Mouse (Mus musculus): ENCODE measurements at regions not wholly inside any gene's neighbourhood (a gene's known extent, or its start where the extent isn't known, plus 50 kb on each side); places are given as distances from the start of the nearest gene placed in this dataset.

GRCm38 (mm10) chr3:9373896-9374295 is 236.0 kb downstream of the Zfp704 start:
- Histone ChIP-seq H3K4me1 (ENCODE audit: control insufficient read depth, insufficient read depth, low read length) (no peaks in the 10 kb centered on the region), H3K27ac (ENCODE audit: control insufficient read depth, insufficient read depth, low read depth, low read length, poor library complexity) (no peak overlapping the region), H3K4me3 (replicated peaks; ENCODE audit: control insufficient read depth, low read depth, low read length) (no peak overlapping the region)
- WGBS = 67% methylated on average over 1 of the region's 1 CpGs
- TF ChIP-seq POLR2A (IDR thresholded peaks at IDR 0.05; ENCODE audit: borderline replicate concordance, control insufficient read depth, low read depth, low read length) (no peak), CTCF (IDR thresholded peaks at IDR 0.05; ENCODE audit: control insufficient read depth, insufficient read depth, low read length) (no peak)

GRCm38 (mm10) chr3:9370096-9370495 is 239.8 kb downstream of the Zfp704 start:
- WGBS = 84% methylated on average over 2 of the region's 2 CpGs
- H3K4me1 ChIP-seq (ENCODE audit: control insufficient read depth, insufficient read depth, low read length) = no peaks in the 10 kb centered on the region
- H3K4me3 ChIP-seq (replicated peaks; ENCODE audit: control insufficient read depth, low read depth, low read length) = no peak overlapping the region
- TF ChIP-seq POLR2A (IDR thresholded peaks at IDR 0.05; ENCODE audit: borderline replicate concordance, control insufficient read depth, low read depth, low read length) = no peak
- no peak overlapping the region for H3K27ac ChIP-seq (ENCODE audit: control insufficient read depth, insufficient read depth, low read depth, low read length, poor library complexity)

GRCm38 (mm10) chr3:9365791-9366190 is 244.1 kb downstream of the Zfp704 start:
- 75% methylated on average over 9 of the region's 9 CpGs for WGBS
- Histone ChIP-seq H3K4me1 (ENCODE audit: control insufficient read depth, insufficient read depth, low read length) (no peaks in the 10 kb centered on the region), H3K27ac (ENCODE audit: control insufficient read depth, insufficient read depth, low read depth, low read length, poor library complexity) (no peak overlapping the region), H3K4me3 (replicated peaks; ENCODE audit: control insufficient read depth, low read depth, low read length) (no peak overlapping the region)
- TF ChIP-seq POLR2A (IDR thresholded peaks at IDR 0.05; ENCODE audit: borderline replicate concordance, control insufficient read depth, low read depth, low read length) (no peak), CTCF (IDR thresholded peaks at IDR 0.05; ENCODE audit: control insufficient read depth, insufficient read depth, low read length) (no peak)

- WGBS = 87% methylated on average over 8 of the region's 8 CpGs
- no peak for TF ChIP-seq POLR2A (IDR thresholded peaks at IDR 0.05; ENCODE audit: borderline replicate concordance, control insufficient read depth, low read depth, low read length)
- no peak for TF ChIP-seq CTCF (IDR thresholded peaks at IDR 0.05; ENCODE audit: control insufficient read depth, insufficient read depth, low read length)
- Histone ChIP-seq H3K27ac (ENCODE audit: control insufficient read depth, insufficient read depth, low read depth, low read length, poor library complexity) (no peak overlapping the region), H3K4me1 (ENCODE audit: control insufficient read depth, insufficient read depth, low read length) (no peaks in the 10 kb centered on the region), H3K4me3 (replicated peaks; ENCODE audit: control insufficient read depth, low read depth, low read length) (no peak overlapping the region)
Observed at GRCm38 (mm10) chr3:9359186-9359585, 250.7 kb downstream of the Zfp704 start.

- Histone ChIP-seq H3K4me1 (ENCODE audit: control insufficient read depth, insufficient read depth, low read length) (no peaks in the 10 kb centered on the region), H3K27ac (ENCODE audit: control insufficient read depth, insufficient read depth, low read depth, low read length, poor library complexity) (no peak overlapping the region), H3K4me3 (replicated peaks; ENCODE audit: control insufficient read depth, low read depth, low read length) (no peak overlapping the region)
- TF ChIP-seq CTCF (IDR thresholded peaks at IDR 0.05; ENCODE audit: control insufficient read depth, insufficient read depth, low read length) (no peak), POLR2A (IDR thresholded peaks at IDR 0.05; ENCODE audit: borderline replicate concordance, control insufficient read depth, low read depth, low read length) (no peak)
- WGBS = 82% methylated on average over 12 of the region's 12 CpGs
Observed at GRCm38 (mm10) chr3:9358111-9358510, 251.8 kb downstream of the Zfp704 start.

- 84% methylated on average over 2 of the region's 2 CpGs for WGBS
- H3K27ac ChIP-seq (ENCODE audit: control insufficient read depth, insufficient read depth, low read depth, low read length, poor library complexity) = no peak overlapping the region
- TF ChIP-seq CTCF (IDR thresholded peaks at IDR 0.05; ENCODE audit: control insufficient read depth, insufficient read depth, low read length) (no peak), POLR2A (IDR thresholded peaks at IDR 0.05; ENCODE audit: borderline replicate concordance, control insufficient read depth, low read depth, low read length) (no peak)
- no peak overlapping the region for H3K4me3 ChIP-seq (replicated peaks; ENCODE audit: control insufficient read depth, low read depth, low read length)
- no peaks in the 10 kb centered on the region for H3K4me1 ChIP-seq (ENCODE audit: control insufficient read depth, insufficient read depth, low read length)
Observed at GRCm38 (mm10) chr3:9357639-9358038, 252.2 kb downstream of the Zfp704 start.

GRCm38 (mm10) chr3:9355875-9356274 is 254.0 kb downstream of the Zfp704 start:
- WGBS = 88% methylated on average over 4 of the region's 4 CpGs
- no peaks in the 10 kb centered on the region; the same call in 1 of the 2 replicates for H3K4me1 ChIP-seq (ENCODE audit: control insufficient read depth, insufficient read depth, low read length)
- H3K27ac ChIP-seq (ENCODE audit: control insufficient read depth, insufficient read depth, low read depth, low read length, poor library complexity) = no peak overlapping the region
- H3K4me3 ChIP-seq (replicated peaks; ENCODE audit: control insufficient read depth, low read depth, low read length) = no peak overlapping the region
- TF ChIP-seq CTCF (IDR thresholded peaks at IDR 0.05; ENCODE audit: control insufficient read depth, insufficient read depth, low read length) (no peak), POLR2A (IDR thresholded peaks at IDR 0.05; ENCODE audit: borderline replicate concordance, control insufficient read depth, low read depth, low read length) (no peak)

- H3K4me1 ChIP-seq (ENCODE audit: control insufficient read depth, insufficient read depth, low read length) = no peaks in the 10 kb centered on the region; the same call in 1 of the 2 replicates
- no peak overlapping the region for H3K4me3 ChIP-seq (replicated peaks; ENCODE audit: control insufficient read depth, low read depth, low read length)
- 84% methylated on average over 11 of the region's 11 CpGs for WGBS
- TF ChIP-seq POLR2A (IDR thresholded peaks at IDR 0.05; ENCODE audit: borderline replicate concordance, control insufficient read depth, low read depth, low read length) (no peak), CTCF (IDR thresholded peaks at IDR 0.05; ENCODE audit: control insufficient read depth, insufficient read depth, low read length) (no peak)
- no peak overlapping the region for H3K27ac ChIP-seq (ENCODE audit: control insufficient read depth, insufficient read depth, low read depth, low read length, poor library complexity)
Observed at GRCm38 (mm10) chr3:9354756-9355155, 255.1 kb downstream of the Zfp704 start.

GRCm38 (mm10) chr3:9352251-9352650 is 257.6 kb downstream of the Zfp704 start:
- H3K4me3 ChIP-seq (replicated peaks; ENCODE audit: control insufficient read depth, low read depth, low read length) = no peak overlapping the region
- no peak for TF ChIP-seq POLR2A (IDR thresholded peaks at IDR 0.05; ENCODE audit: borderline replicate concordance, control insufficient read depth, low read depth, low read length)
- TF ChIP-seq CTCF (IDR thresholded peaks at IDR 0.05; ENCODE audit: control insufficient read depth, insufficient read depth, low read length) = no peak
- no peaks in the 10 kb centered on the region; the same call in 1 of the 2 replicates for H3K4me1 ChIP-seq (ENCODE audit: control insufficient read depth, insufficient read depth, low read length)
- 0 out of 2 replicates have a peak overlapping the region, but pooled peaks have one; percentile 27 for H3K27ac ChIP-seq (ENCODE audit: control insufficient read depth, insufficient read depth, low read depth, low read length, poor library complexity)
- 61% methylated on average over 7 of the region's 7 CpGs for WGBS

All from bone marrow, adult 2 months (tissue).